Mouse (Mus musculus) liver, embryonic 11.5 days (tissue): ENCODE results near the gene H2afv. TPM values are rescaled to one million over a fixed set of nuclear protein-coding genes. Genes with fewer than 3 reads are reported as not detected.

Experiments used
- ATAC-seq: fragments of 200-750 bp; cut with Nextera tagmentation; replicated peaks from 2 replicates; pipeline ENCODE4 v1.8.0; 2017; ENCODE audit warnings: moderate number of reproducible peaks, mild to moderate bottlenecking, moderate TSS enrichment, moderate library complexity; ENCODE audit not compliant: low FRiP score
- DNase-seq: peaks from one replicate; pipeline ENCODE4 v3.0.0-alpha.2; 2017; ENCODE audit warnings: low spot score
- H3K27ac ChIP-seq: fragments of 300-500 bp; sonication (generic); 2 replicates; pipeline ENCODE4 v1.5.1; 2014; ENCODE audit warnings: mild to moderate bottlenecking, low read depth, low read length, control low read depth
- H3K27me3 ChIP-seq: fragments of 300-500 bp; sonication (generic); replicated peaks from 2 replicates; pipeline ENCODE4 v1.6.1; 2014; ENCODE audit warnings: low read length, mixed read lengths; ENCODE audit not compliant: control insufficient read depth, insufficient read depth
- H3K36me3 ChIP-seq: fragments of 300-500 bp; sonication (generic); 2 replicates; pipeline ENCODE4 v1.6.1; 2014; ENCODE audit warnings: mild to moderate bottlenecking, low read length, moderate library complexity, mixed read lengths; ENCODE audit not compliant: control insufficient read depth, insufficient read depth
- H3K4me1 ChIP-seq: fragments of 300-500 bp; sonication (generic); replicated peaks from 2 replicates; pipeline ENCODE4 v1.6.1; 2014; ENCODE audit warnings: low read length, mixed read lengths; ENCODE audit not compliant: control insufficient read depth, insufficient read depth
- H3K4me2 ChIP-seq: fragments of 300-500 bp; sonication (generic); 2 replicates; pipeline ENCODE4 v1.6.1; 2014; ENCODE audit warnings: mild to moderate bottlenecking, control low read depth, moderate library complexity
- H3K4me3 ChIP-seq: fragments of 300-500 bp; sonication (generic); 2 replicates; pipeline ENCODE4 v1.5.1; 2014; ENCODE audit warnings: low read depth, low read length, control low read depth
- H3K9ac ChIP-seq: fragments of 300-500 bp; sonication (generic); 2 replicates; pipeline ENCODE4 v1.6.1; 2014; ENCODE audit warnings: low read depth, low read length, control low read depth
- H3K9me3 ChIP-seq: fragments of 300-500 bp; sonication (generic); 2 replicates; pipeline ENCODE4 v1.6.1; 2016; ENCODE audit warnings: low read length, inconsistent platforms, mixed read lengths; ENCODE audit not compliant: control insufficient read depth
- WGBS: fragments of 180-500 bp; shearing (Covaris S2); extraction: QIAGEN DNeasy Blood & Tissue Kit; methylation state at CpG from one replicate; pipeline ENCODE4 v1.1.7; 2014; 5-methylcytosine and 5-hydroxymethylcytosine counted together
- polyA plus RNA-seq: library from polyadenylated mRNA; unstranded; fragments of >200 nt; fragmentation: Nextera tagmentation; extraction: Ambion mirVana; gene quantifications from 2 replicates; pipeline ENCODE4 v1.2.1, GENCODE M21; 2014

H2afv gene
- polyA plus RNA-seq, 1 experiment from 2014 or later: 254 TPM

- no peak overlapping the region for H3K4me3 ChIP-seq
- H3K9ac ChIP-seq: no peak overlapping the region
- H3K27me3 ChIP-seq: no peaks in the 10 kb centered on the region
- H3K4me1 ChIP-seq: 0 out of 2 replicates have a peak, but pooled peaks cover 5% of the 10 kb centered on the region
- ATAC-seq (no peak), DNase-seq (no peak)
- 85% methylated on average over 4 of the region's 4 CpGs for WGBS
- H3K27ac ChIP-seq: no peak overlapping the region
- no peaks in the 10 kb centered on the region for H3K9me3 ChIP-seq
- H3K4me2 ChIP-seq: no peak overlapping the region
- no peaks in the 10 kb centered on the region for H3K36me3 ChIP-seq
These were observed 3.2 kb upstream of the H2afv start for GRCm38 (mm10) chr11:6447493-6447892.

DNA sequence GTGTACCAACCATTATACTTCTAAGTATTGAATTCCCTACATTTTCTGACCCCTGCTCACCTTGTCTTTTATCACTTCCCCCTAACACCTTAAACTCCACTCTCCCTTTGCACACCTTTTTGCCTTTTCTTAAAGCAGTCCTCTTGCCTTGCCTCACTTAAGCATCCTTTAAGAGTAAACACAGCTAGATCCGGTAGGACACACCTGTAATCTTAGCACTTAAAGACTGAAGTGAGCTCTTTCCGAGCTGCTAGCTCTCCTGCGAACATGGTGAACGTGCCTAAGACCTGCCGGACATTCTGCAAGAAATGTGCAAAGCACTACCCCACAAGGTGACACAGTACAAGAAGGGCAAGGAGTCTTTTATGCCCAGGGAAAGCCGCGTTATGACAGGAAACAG, 1.7 kb upstream of the H2afv start:
- no peak for ATAC-seq
- WGBS: 86% methylated on average over 7 of the region's 7 CpGs
- no peak overlapping the region for H3K4me2 ChIP-seq

DNA sequence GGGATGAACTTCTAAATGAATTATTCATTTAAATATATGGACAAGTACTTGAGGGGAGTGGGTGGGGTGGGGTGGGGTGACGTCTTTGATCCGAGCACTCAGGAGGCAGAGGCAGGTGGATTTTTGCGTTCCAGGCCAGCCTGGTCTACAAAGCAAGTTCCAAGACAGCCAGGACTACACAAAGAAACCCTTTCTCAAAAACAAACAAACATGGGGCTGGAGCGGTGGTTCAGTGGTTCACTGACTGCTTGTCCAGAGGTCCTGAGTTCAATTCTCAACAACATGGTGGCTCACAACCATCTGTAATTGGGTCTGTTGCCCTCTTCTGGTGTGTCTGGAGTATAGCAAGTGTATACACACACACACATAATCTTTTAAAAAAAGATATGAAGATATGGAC, 1.2 kb upstream of the H2afv start:
- ATAC-seq (no peak), DNase-seq (no peak)
- H3K9me3 ChIP-seq: no peaks in the 10 kb centered on the region
- H3K4me1 ChIP-seq: 0 out of 2 replicates have a peak, but pooled peaks cover 5% of the 10 kb centered on the region
- H3K27me3 ChIP-seq: no peaks in the 10 kb centered on the region
- H3K27ac ChIP-seq: no peak overlapping the region
- peak overlapping the region; percentile 74 for H3K4me2 ChIP-seq
- H3K9ac ChIP-seq: peak overlapping the region; percentile 72; the same call in 1 of the 2 replicates
- H3K4me3 ChIP-seq: peak overlapping the region; percentile 43; the same call in 1 of the 2 replicates
- 61% methylated on average over 4 of the region's 4 CpGs for WGBS
- no peaks in the 10 kb centered on the region for H3K36me3 ChIP-seq

More for the DNA sequence above, 1.7 kb upstream of the H2afv start:
- Histone ChIP-seq H3K9ac (no peak overlapping the region), H3K36me3 (no peaks in the 10 kb centered on the region), H3K27me3 (no peaks in the 10 kb centered on the region), H3K27ac (no peak overlapping the region), H3K4me1 (0 out of 2 replicates have a peak, but pooled peaks cover 5% of the 10 kb centered on the region), H3K4me3 (no peak overlapping the region), H3K9me3 (no peaks in the 10 kb centered on the region)
- DNase-seq: no peak

DNA sequence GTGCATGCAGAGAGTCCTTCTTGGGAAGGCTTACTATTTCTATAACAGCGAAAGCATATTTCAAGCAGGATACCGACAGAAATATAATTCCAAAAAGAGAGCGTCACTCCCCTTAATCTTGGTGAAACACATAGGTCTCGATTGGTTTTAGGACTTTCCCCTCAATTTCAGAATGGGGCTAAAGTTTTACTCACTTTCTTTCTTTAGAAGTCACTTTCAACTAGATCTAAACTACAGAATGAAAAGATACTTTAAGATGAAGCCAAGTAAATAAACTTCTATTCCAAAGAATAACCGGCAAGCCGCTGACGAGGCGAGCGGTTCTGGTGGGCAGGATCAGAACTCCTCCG, 541 bp downstream of the H2afv start:
- Histone ChIP-seq H3K36me3 (no peaks in the 10 kb centered on the region), H3K4me2 (peak overlapping the region; percentile 76), H3K27me3 (no peaks in the 10 kb centered on the region), H3K9ac (peak overlapping the region; percentile 78), H3K9me3 (no peaks in the 10 kb centered on the region), H3K4me3 (peak overlapping the region; percentile 72), H3K27ac (peak overlapping the region; percentile 83), H3K4me1 (0 out of 2 replicates have a peak, but pooled peaks cover 5% of the 10 kb centered on the region)
- no peak for ATAC-seq
- 1% methylated on average over 10 of the region's 10 CpGs for WGBS
- DNase-seq: no peak

DNA sequence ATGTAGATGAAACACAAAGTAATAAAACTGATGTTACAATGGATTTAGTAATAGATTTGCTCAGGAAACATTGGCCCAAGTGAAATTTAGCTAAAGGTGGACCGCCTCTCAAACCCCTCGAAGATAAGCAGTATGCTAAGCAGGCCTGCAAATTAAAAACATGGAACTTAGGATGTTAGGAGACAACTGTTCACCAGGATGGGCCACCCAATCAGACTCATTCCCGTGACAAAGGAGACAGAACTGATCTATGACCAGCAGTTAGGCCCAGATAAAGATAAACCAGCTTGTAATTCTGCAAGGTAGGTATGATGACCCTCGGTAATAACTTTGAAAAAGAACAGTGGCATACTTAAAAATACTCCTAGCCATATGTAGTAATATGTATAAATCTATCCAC, 1.1 kb downstream of the H2afv start:
- H3K27ac ChIP-seq: peak overlapping the region; percentile 83
- 0 out of 2 replicates have a peak, but pooled peaks cover 5% of the 10 kb centered on the region for H3K4me1 ChIP-seq
- no peaks in the 10 kb centered on the region for H3K27me3 ChIP-seq
- H3K36me3 ChIP-seq: no peaks in the 10 kb centered on the region
- ATAC-seq: no peak
- H3K4me3 ChIP-seq: peak overlapping the region; percentile 72
- DNase-seq: no peak
- no peaks in the 10 kb centered on the region for H3K9me3 ChIP-seq
- H3K9ac ChIP-seq: peak overlapping the region; percentile 78
- peak overlapping the region; percentile 76 for H3K4me2 ChIP-seq
- WGBS: 47% methylated on average over 4 of the region's 4 CpGs

DNA sequence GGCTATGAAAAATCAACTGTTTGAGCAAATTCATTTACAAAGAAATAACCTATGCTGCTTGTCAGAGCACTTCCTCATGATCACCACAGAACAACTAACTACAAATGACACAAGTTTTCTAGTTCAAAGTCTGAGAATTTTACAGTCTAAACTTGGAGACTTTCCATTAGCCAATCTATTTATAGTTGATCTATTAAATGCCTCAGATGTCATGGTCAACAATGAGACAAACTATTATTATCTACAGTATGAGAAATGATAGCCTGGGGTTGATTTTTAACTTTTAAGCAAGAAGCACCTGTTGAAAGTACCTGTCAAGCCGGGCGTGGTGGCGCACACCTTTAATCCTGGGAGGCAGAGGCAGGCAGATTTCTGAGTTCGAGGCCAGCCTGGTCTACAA, 1.7 kb downstream of the H2afv start:
- peak overlapping the region; percentile 76 for H3K4me2 ChIP-seq
- H3K27ac ChIP-seq: no peak overlapping the region
- H3K4me3 ChIP-seq: no peak overlapping the region
- H3K4me1 ChIP-seq: 0 out of 2 replicates have a peak, but pooled peaks cover 5% of the 10 kb centered on the region
- ATAC-seq (no peak), DNase-seq (no peak)
- no peaks in the 10 kb centered on the region for H3K36me3 ChIP-seq
- WGBS: 86% methylated on average over 4 of the region's 4 CpGs
- no peaks in the 10 kb centered on the region for H3K27me3 ChIP-seq
- no peak overlapping the region for H3K9ac ChIP-seq
- H3K9me3 ChIP-seq: no peaks in the 10 kb centered on the region

DNA sequence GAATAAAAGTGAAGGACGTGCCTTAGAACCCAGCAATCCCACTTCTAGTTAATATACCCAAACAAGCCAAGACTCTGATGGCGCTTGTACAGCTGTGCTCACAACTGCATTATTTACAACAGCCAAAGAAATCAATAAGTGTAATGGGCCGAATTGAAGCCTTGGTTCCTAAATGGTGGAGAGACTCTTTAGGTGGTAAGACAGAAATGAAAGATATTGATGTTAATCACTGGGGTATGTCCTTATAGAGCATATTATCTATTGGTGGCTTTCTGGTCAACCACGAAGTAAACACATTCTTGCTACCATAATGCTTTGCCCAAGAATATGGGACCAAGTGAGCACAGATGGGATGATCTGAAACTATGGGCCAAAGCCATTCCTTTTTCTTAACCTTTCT, 4.1 kb downstream of the H2afv start:
- Histone ChIP-seq H3K36me3 (peaks cover 8% of the 10 kb centered on the region; the same call in 1 of the 2 replicates), H3K27me3 (no peaks in the 10 kb centered on the region)
- WGBS: 87% methylated on average over 4 of the region's 4 CpGs

DNA sequence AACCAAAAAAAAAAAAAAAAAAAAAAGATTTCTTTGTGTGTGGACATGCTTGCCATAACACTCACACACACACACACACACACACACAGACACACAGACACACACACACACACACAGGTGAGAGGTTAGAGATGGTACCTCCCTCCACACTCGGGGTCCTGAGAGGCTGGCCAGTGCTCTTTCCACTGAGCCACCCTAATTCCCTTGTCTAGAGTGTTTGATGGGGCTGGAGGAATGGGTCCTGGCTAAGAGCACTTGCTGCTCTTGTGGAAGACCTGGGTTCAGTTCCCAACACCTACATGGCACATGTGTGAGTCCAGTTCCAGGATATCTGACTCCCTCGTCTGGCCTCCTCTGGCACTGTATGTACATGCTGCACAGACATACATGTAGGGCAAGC, 6.6 kb downstream of the H2afv start:
- no peak overlapping the region for H3K4me3 ChIP-seq
- H3K9ac ChIP-seq: no peak overlapping the region
- H3K36me3 ChIP-seq: peaks cover 14% of the 10 kb centered on the region
- no peaks in the 10 kb centered on the region for H3K27me3 ChIP-seq
- H3K9me3 ChIP-seq: no peaks in the 10 kb centered on the region
- H3K27ac ChIP-seq: no peak overlapping the region
- WGBS: 92% methylated on average over 2 of the region's 2 CpGs
- H3K4me2 ChIP-seq: no peak overlapping the region
- 0 out of 2 replicates have a peak, but pooled peaks cover 2% of the 10 kb centered on the region for H3K4me1 ChIP-seq
- DNase-seq (no peak), ATAC-seq (no peak)

More for the DNA sequence above, 4.1 kb downstream of the H2afv start:
- Histone ChIP-seq H3K9ac (no peak overlapping the region), H3K4me3 (no peak overlapping the region), H3K9me3 (no peaks in the 10 kb centered on the region), H3K27ac (no peak overlapping the region), H3K4me1 (0 out of 2 replicates have a peak, but pooled peaks cover 4% of the 10 kb centered on the region), H3K4me2 (no peak overlapping the region)
- ATAC-seq: no peak
- DNase-seq: no peak

GRCm38 (mm10) chr11:6436442-6436841, 7.8 kb downstream of the H2afv start:
- Histone ChIP-seq H3K27me3 (no peaks in the 10 kb centered on the region), H3K36me3 (peaks cover 16% of the 10 kb centered on the region), H3K9ac (no peak overlapping the region), H3K4me2 (no peak overlapping the region), H3K9me3 (no peaks in the 10 kb centered on the region), H3K27ac (no peak overlapping the region), H3K4me1 (no peaks in the 10 kb centered on the region), H3K4me3 (no peak overlapping the region)
- DNase-seq (no peak), ATAC-seq (peak; percentile 76; the same call in 1 of the 2 replicates)
- WGBS: 63% methylated on average over 8 of the region's 8 CpGs
